Mouse (Mus musculus) splenic B cell, adult 2 months (primary cell): ENCODE results near the gene Hmgn2.
A peak's percentile ranks its signal among the peaks of the same experiment; 100 is the strongest.

Source experiments
- DNase-seq: peaks from one replicate; pipeline ENCODE4 v3.0.0-alpha.2; 2011; ENCODE audit warnings: low read depth, low spot score
- H3K27me3 ChIP-seq: 2 replicates; pipeline ENCODE4 v1.6.1; 2012; ENCODE audit warnings: mild to moderate bottlenecking, low read length, moderate library complexity, mixed read lengths; ENCODE audit not compliant: control insufficient read depth, poor library complexity, insufficient read depth, severe bottlenecking
- H3K36me3 ChIP-seq: 2 replicates; pipeline ENCODE4 v1.6.1; 2012; ENCODE audit warnings: mild to moderate bottlenecking, low read length, moderate library complexity, mixed read lengths; ENCODE audit not compliant: control insufficient read depth, poor library complexity, insufficient read depth, severe bottlenecking

The Hmgn2 gene

GRCm38 (mm10) chr4:133962566-133962965, 5.9 kb downstream of the Hmgn2 start:
- H3K27me3 ChIP-seq, result no peaks in the 10 kb centered on the region
- 0 out of 2 replicates have a peak, but pooled peaks cover 4% of the 10 kb centered on the region for H3K36me3 ChIP-seq
- no peak for DNase-seq

- Histone ChIP-seq H3K27me3 (no peaks in the 10 kb centered on the region), H3K36me3 (no peaks in the 10 kb centered on the region)
- no peak for DNase-seq
Measured at GRCm38 (mm10) chr4:133958884-133959283, 9.6 kb downstream of the Hmgn2 start.

- no peaks in the 10 kb centered on the region for H3K27me3 ChIP-seq
- no peaks in the 10 kb centered on the region for H3K36me3 ChIP-seq
- DNase-seq, result no peak
Measured at GRCm38 (mm10) chr4:133956358-133956757, 12.1 kb downstream of the Hmgn2 start.

DNA sequence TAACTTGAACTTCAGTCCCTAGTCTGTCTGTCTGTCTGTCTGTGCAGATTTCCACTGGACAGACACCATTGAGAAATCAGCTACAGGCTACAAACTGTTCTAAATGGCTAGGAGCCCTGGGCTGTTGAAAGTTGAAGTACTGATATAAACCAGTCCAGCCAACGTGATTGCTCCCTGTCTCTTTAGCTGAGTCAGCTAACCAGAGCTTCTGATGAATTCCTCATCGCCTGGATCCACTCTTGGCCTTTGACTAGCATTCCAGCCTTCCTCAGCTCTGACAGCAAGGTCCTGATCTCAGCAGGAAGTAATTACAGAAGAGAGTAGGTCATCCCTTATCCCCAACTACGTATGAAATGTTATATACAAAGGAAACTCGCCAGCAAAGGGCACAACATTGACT, 21.7 kb downstream of the Hmgn2 start:
- DNase-seq, result no peak
- Histone ChIP-seq H3K36me3 (no peaks in the 10 kb centered on the region), H3K27me3 (no peaks in the 10 kb centered on the region)

- Histone ChIP-seq H3K36me3 (no peaks in the 10 kb centered on the region), H3K27me3 (no peaks in the 10 kb centered on the region)
- DNase-seq, result no peak
Measured at GRCm38 (mm10) chr4:133943791-133944190, 24.7 kb downstream of the Hmgn2 start.

GRCm38 (mm10) chr4:133942679-133943078, 25.8 kb downstream of the Hmgn2 start:
- Histone ChIP-seq H3K27me3 (no peaks in the 10 kb centered on the region), H3K36me3 (no peaks in the 10 kb centered on the region)
- DNase-seq, result no peak

DNA sequence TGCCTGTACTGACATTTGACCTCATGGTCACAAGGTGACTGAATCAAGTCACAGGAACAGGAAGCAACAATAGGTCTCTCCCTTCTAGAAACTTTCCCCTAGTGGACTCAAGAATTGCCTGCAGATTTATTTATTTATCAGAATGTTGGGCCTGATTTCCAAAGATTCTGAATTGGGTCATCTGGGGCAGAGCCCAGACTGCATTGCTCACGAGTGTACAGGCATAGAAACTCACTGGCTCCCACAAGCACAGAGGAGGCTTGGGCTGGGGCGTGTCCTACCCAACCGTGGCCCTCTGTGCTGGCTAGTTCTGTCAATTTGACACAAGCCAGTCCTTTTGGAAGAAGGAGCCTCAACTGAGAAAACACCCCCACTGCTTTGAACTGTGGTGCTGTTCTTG, 26.9 kb downstream of the Hmgn2 start:
- DNase-seq, result no peak
- H3K36me3 ChIP-seq, result no peaks in the 10 kb centered on the region
- H3K27me3 ChIP-seq, result no peaks in the 10 kb centered on the region

DNA sequence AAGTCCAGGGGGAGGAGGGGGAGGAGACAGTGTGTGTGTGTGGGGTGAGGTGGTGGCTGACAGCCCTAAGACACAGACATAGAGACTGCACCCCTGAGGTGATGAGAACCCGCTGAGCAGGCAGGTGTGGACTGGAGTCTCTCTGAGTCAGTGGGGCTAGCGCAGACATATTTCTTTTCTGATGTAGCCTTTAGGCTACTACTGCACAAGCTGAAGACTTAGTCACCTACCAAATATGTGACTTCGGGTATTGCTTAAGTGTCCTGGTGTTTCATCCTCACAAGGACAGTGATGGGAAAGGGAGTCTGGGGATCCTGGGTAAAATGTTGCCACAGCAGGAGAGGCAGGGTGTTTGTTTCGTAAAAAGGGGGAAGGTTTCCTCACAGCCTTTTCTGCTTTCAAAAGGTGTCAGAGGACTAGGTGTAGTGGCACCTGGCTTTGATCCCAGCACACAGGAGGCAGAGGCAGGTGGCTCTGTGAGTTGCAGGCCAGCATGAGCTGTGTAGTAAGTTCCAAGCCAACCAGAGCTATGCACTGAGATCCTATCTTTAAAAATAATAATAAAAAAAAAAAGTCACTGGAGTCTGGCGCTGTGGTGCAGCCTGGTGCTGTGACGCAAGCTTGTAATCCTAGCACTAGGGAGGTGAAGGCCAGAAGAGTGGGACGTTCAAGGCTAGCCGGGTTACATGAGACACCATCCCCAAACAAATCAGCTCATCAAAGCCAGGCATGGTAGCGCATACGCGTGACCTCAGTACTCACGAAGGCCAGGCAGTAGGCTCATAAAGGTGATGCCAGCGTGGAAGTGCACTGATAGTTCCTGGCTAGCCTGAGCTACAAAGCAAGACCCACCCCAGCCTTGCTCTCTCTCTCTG, 27.8 kb downstream of the Hmgn2 start:
- Histone ChIP-seq H3K27me3 (no peaks in the 10 kb centered on the region), H3K36me3 (no peaks in the 10 kb centered on the region)
- no peak for DNase-seq

- H3K36me3 ChIP-seq, result no peaks in the 10 kb centered on the region
Measured at GRCm38 (mm10) chr4:133938077-133938476, 30.4 kb downstream of the Hmgn2 start.

DNA sequence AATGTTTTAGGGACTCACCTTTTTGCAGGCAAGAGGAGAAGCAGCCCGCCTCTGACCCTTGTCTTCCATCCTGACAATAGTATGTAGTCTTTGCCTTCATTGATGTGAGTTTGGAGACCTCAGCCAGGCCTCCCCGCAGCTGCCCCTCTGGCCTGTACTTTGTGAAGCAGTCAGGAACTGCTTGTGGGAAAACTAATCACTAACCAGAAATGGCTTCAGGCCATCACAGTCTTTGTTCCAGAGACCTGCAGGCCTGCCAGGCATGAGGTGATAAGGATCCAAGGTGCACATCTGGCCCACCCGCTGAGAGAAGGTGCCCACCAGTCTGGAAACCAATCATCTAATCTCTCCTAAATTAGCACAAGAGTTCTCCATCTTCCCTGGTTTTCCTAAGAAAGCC, 36.7 kb downstream of the Hmgn2 start:
- Histone ChIP-seq H3K36me3 (no peaks in the 10 kb centered on the region), H3K27me3 (no peaks in the 10 kb centered on the region)
- no peak for DNase-seq

More at GRCm38 (mm10) chr4:133938077-133938476, 30.4 kb downstream of the Hmgn2 start:
- H3K27me3 ChIP-seq, result no peaks in the 10 kb centered on the region
- DNase-seq, result no peak

GRCm38 (mm10) chr4:133931349-133931748, 37.1 kb downstream of the Hmgn2 start:
- Histone ChIP-seq H3K27me3 (no peaks in the 10 kb centered on the region), H3K36me3 (no peaks in the 10 kb centered on the region)
- DNase-seq, result peak; percentile 50

DNA sequence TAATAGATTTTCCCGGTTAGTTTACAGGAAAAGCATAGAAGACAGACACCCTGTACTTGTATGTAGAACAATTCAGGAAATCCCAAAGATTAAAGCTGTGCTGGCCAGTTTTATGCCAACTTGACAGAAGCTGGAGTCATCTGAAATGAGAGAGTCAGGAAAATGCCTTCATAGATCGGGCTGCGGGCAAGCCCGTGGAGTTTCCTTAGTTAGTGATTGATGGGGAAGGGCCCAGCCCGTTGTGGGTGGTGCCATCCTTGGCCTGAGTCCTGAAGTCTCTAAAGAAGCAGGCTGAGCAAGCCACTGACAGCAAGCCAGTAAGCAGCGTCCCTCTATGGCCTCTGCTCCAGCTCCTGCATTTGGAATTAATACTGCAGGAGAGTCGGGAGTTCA, 39.2 kb downstream of the Hmgn2 start:
- no peak for DNase-seq
- Histone ChIP-seq H3K27me3 (no peaks in the 10 kb centered on the region), H3K36me3 (no peaks in the 10 kb centered on the region)

- no peaks in the 10 kb centered on the region for H3K36me3 ChIP-seq
- DNase-seq, result peak; percentile 32
- no peaks in the 10 kb centered on the region for H3K27me3 ChIP-seq
Measured at GRCm38 (mm10) chr4:133928576-133929277, 39.7 kb downstream of the Hmgn2 start.

DNA sequence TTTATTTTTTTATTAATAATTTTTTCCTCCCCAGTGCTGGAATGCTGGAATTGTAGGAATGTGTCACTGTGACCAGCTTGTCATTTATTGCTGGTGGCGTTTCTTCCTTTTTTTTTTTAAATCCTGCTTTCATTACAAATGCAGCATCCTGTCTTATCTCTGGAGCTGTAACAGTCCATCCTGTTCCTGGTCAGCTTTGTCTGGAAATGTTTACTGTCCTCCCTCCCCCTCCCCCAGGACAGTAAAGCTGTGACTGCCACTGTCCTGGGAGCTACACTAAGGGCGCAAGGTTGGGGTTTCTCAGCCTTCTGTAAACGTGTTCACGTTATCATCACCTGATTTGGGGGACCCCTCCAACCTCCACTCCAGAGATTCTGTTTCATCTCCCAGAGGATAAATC, 43.2 kb downstream of the Hmgn2 start:
- DNase-seq, result no peak
- Histone ChIP-seq H3K36me3 (no peaks in the 10 kb centered on the region), H3K27me3 (no peaks in the 10 kb centered on the region)

DNA sequence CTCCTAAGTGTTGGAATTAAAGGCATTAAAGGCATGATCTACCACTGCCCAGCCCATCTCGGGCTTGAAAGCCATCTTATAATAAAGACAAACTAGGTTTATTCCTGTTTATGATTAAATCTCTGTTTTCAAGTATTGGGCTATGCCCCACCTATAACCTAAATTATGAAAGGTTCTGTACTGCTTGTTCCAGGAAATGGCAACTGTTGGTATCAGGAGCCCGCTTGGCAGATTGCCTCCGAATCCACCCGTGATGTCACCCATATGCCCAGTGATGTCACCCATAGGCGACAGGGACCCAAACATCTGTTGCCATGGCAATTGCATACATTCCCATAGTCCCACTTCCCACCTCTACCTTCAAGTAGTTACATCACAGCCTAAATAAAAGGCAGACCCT, 44.7 kb downstream of the Hmgn2 start:
- DNase-seq, result no peak
- Histone ChIP-seq H3K36me3 (no peaks in the 10 kb centered on the region), H3K27me3 (no peaks in the 10 kb centered on the region)
